Mouse (Mus musculus): ENCODE measurements around the gene Krit1.
"Not testable (repeated sequence)": the region's sequence is repeated elsewhere in the genome, so short reads cannot be mapped to it uniquely, and the experiment has no call there.

Krit1 gene

GRCm38 (mm10) chr5:3893459-3894293 is 90.7 kb downstream of the Krit1 start, which contains the start of gene Mterf1a:
Gene Mterf1a (minus strand): TSS chr5:3893933.
- peak; percentile 75 for DNase-seq

GRCm38 (mm10) chr5:3894294-3894619 is 91.3 kb downstream of the Krit1 start:
- not testable (repeated sequence) for DNase-seq
